Mouse (Mus musculus): ENCODE results near the gene Dennd2d. TPM values are rescaled to one million over a fixed set of nuclear protein-coding genes. Genes with fewer than 3 reads are reported as not detected.

Dennd2d gene
- total and polyA plus RNA-seq, 2 experiments from 2014 or later: 1.1 to 1.2 TPM

- no peak overlapping the region for H3K4me3 ChIP-seq (ENCODE audit: low read length)
- no peak for TF ChIP-seq CTCF (IDR thresholded peaks at IDR 0.05; ENCODE audit: low read depth)
- no peak overlapping the region for H3K4me2 ChIP-seq (ENCODE audit: low read depth, low read length)
- ATAC-seq: no peak
- no peak overlapping the region for H3K9ac ChIP-seq (replicated peaks; ENCODE audit: low read length)
- WGBS: 98% methylated on average over 1 of the region's 1 CpGs
- H3K27ac ChIP-seq: no peak overlapping the region
- H3K4me1 ChIP-seq (ENCODE audit: insufficient read depth, low read length): no peaks in the 10 kb centered on the region
- DNase-seq (ENCODE audit: low spot score): no peak
- H3K9me3 ChIP-seq (ENCODE audit: low read length): no peaks in the 10 kb centered on the region
- H3K27me3 ChIP-seq (ENCODE audit: insufficient read depth, low read length): no peaks in the 10 kb centered on the region
- no peaks in the 10 kb centered on the region for H3K36me3 ChIP-seq (ENCODE audit: insufficient read depth, low read length)
Observed at GRCm38 (mm10) chr3:106522730-106523129, 40.5 kb downstream of the Dennd2d start.

GRCm38 (mm10) chr3:106526411-106526810, 44.2 kb downstream of the Dennd2d start:
- WGBS: 79% methylated on average over 2 of the region's 2 CpGs
- ATAC-seq (no peak), DNase-seq (ENCODE audit: low spot score) (no peak)
- no peaks in the 10 kb centered on the region for H3K27me3 ChIP-seq (ENCODE audit: insufficient read depth, low read length)
- no peaks in the 10 kb centered on the region for H3K36me3 ChIP-seq (ENCODE audit: insufficient read depth, low read length)
- no peak overlapping the region for H3K4me2 ChIP-seq (ENCODE audit: low read depth, low read length)
- no peak overlapping the region for H3K27ac ChIP-seq
- TF ChIP-seq CTCF (IDR thresholded peaks at IDR 0.05; ENCODE audit: low read depth): no peak
- H3K9ac ChIP-seq (replicated peaks; ENCODE audit: low read length): no peak overlapping the region
- H3K4me3 ChIP-seq (ENCODE audit: low read length): no peak overlapping the region
- no peaks in the 10 kb centered on the region for H3K4me1 ChIP-seq (ENCODE audit: insufficient read depth, low read length)
- no peaks in the 10 kb centered on the region for H3K9me3 ChIP-seq (ENCODE audit: low read length)

- no peak overlapping the region for H3K4me3 ChIP-seq (ENCODE audit: low read length)
- no peak overlapping the region for H3K27ac ChIP-seq
- H3K27me3 ChIP-seq (ENCODE audit: insufficient read depth, low read length): no peaks in the 10 kb centered on the region
- no peak overlapping the region for H3K4me2 ChIP-seq (ENCODE audit: low read depth, low read length)
- no peaks in the 10 kb centered on the region for H3K4me1 ChIP-seq (ENCODE audit: insufficient read depth, low read length)
- no peak overlapping the region for H3K9ac ChIP-seq (replicated peaks; ENCODE audit: low read length)
- DNase-seq (ENCODE audit: low spot score) (no peak), ATAC-seq (no peak)
- no peaks in the 10 kb centered on the region for H3K36me3 ChIP-seq (ENCODE audit: insufficient read depth, low read length)
- no peaks in the 10 kb centered on the region for H3K9me3 ChIP-seq (ENCODE audit: low read length)
- TF ChIP-seq CTCF (IDR thresholded peaks at IDR 0.05; ENCODE audit: low read depth): no peak
- WGBS: 94% methylated on average over 2 of the region's 2 CpGs
Observed at GRCm38 (mm10) chr3:106528032-106528431, 45.8 kb downstream of the Dennd2d start.

GRCm38 (mm10) chr3:106533277-106533676, 51.1 kb downstream of the Dennd2d start:
- no peak overlapping the region for H3K9ac ChIP-seq (replicated peaks; ENCODE audit: low read length)
- DNase-seq (ENCODE audit: low spot score): no peak
- 86% methylated on average over 2 of the region's 2 CpGs for WGBS
- ATAC-seq: no peak
- TF ChIP-seq CTCF (IDR thresholded peaks at IDR 0.05; ENCODE audit: low read depth): no peak
- H3K36me3 ChIP-seq (ENCODE audit: insufficient read depth, low read length): no peaks in the 10 kb centered on the region
- H3K27ac ChIP-seq: no peak overlapping the region
- no peak overlapping the region for H3K4me2 ChIP-seq (ENCODE audit: low read depth, low read length)
- no peaks in the 10 kb centered on the region for H3K9me3 ChIP-seq (ENCODE audit: low read length)
- no peaks in the 10 kb centered on the region for H3K27me3 ChIP-seq (ENCODE audit: insufficient read depth, low read length)
- no peak overlapping the region for H3K4me3 ChIP-seq (ENCODE audit: low read length)
- no peaks in the 10 kb centered on the region for H3K4me1 ChIP-seq (ENCODE audit: insufficient read depth, low read length)

- H3K4me3 ChIP-seq (ENCODE audit: low read length): no peak overlapping the region
- H3K36me3 ChIP-seq (ENCODE audit: insufficient read depth, low read length): no peaks in the 10 kb centered on the region
- H3K9ac ChIP-seq (replicated peaks; ENCODE audit: low read length): no peak overlapping the region
- DNase-seq (ENCODE audit: low spot score) (no peak), ATAC-seq (no peak)
- H3K4me2 ChIP-seq (ENCODE audit: low read depth, low read length): no peak overlapping the region
- H3K4me1 ChIP-seq (ENCODE audit: insufficient read depth, low read length): peaks cover 7% of the 10 kb centered on the region; the same call in 1 of the 2 replicates
- no peak for TF ChIP-seq CTCF (IDR thresholded peaks at IDR 0.05; ENCODE audit: low read depth)
- no peaks in the 10 kb centered on the region for H3K9me3 ChIP-seq (ENCODE audit: low read length)
- H3K27me3 ChIP-seq (ENCODE audit: insufficient read depth, low read length): no peaks in the 10 kb centered on the region
- H3K27ac ChIP-seq: no peak overlapping the region
- 92% methylated on average over 8 of the region's 8 CpGs for WGBS
Observed at GRCm38 (mm10) chr3:106544721-106545316, 62.6 kb downstream of the Dennd2d start.

GRCm38 (mm10) chr3:106547171-106547923, 65.1 kb downstream of the Dennd2d start, which contains the start of the genes Dram2 and Cept1:
Dram2 (plus strand) TSS chr3:106547798.
Cept1 (minus strand) TSS chr3:106547802.
- peak within 1 kb of the TSS; percentile 94 for H3K27ac ChIP-seq
- under 1% methylated on average over 62 of the region's 63 CpGs for WGBS
- peak; percentile 23; the same call in 1 of the 2 replicates for TF ChIP-seq CTCF (IDR thresholded peaks at IDR 0.05; ENCODE audit: low read depth)

More at GRCm38 (mm10) chr3:106547171-106547923, 65.1 kb downstream of the Dennd2d start, which contains the start of the genes Dram2 and Cept1:
- Histone ChIP-seq H3K9ac (replicated peaks; ENCODE audit: low read length) (peak within 1 kb of the TSS; percentile 77), H3K4me1 (ENCODE audit: insufficient read depth, low read length) (peaks cover 7% of the 10 kb centered on the region; the same call in 1 of the 2 replicates), H3K4me2 (ENCODE audit: low read depth, low read length) (peak within 1 kb of the TSS; percentile 81), H3K4me3 (ENCODE audit: low read length) (peak within 1 kb of the TSS; percentile 68), H3K27me3 (ENCODE audit: insufficient read depth, low read length) (no peaks in the 10 kb centered on the region), H3K9me3 (ENCODE audit: low read length) (no peaks in the 10 kb centered on the region), H3K36me3 (ENCODE audit: insufficient read depth, low read length) (no peaks in the 10 kb centered on the region; the same call in 1 of the 2 replicates)
- DNase-seq (ENCODE audit: low spot score) (peak; percentile 97), ATAC-seq (peak; percentile 97)
